Mouse (Mus musculus) forebrain, embryonic 10.5 days (tissue): ENCODE data around the gene Gsk3b. TPM values are rescaled to one million over a fixed set of nuclear protein-coding genes. Genes with fewer than 3 reads are reported as not detected.

Source experiments
- DNase-seq: peaks from one replicate; pipeline ENCODE4 v3.0.0-alpha.2; 2017; ENCODE audit warnings: low spot score; ENCODE audit errors: extremely low spot score
- H3K27ac ChIP-seq: fragments of 300-500 bp; sonication (generic); 2 replicates; pipeline ENCODE4 v1.5.1; 2016; ENCODE audit warnings: mild to moderate bottlenecking
- H3K27me3 ChIP-seq: fragments of 300-500 bp; sonication (generic); 2 replicates; pipeline ENCODE4 v1.6.1; 2016; ENCODE audit warnings: mild to moderate bottlenecking; ENCODE audit not compliant: poor library complexity, severe bottlenecking
- H3K36me3 ChIP-seq: fragments of 300-500 bp; sonication (generic); replicated peaks from 2 replicates; pipeline ENCODE4 v1.6.1; 2016; ENCODE audit warnings: mild to moderate bottlenecking, moderate library complexity
- H3K4me1 ChIP-seq: fragments of 300-500 bp; sonication (generic); 2 replicates; pipeline ENCODE4 v1.6.1; 2016
- H3K4me3 ChIP-seq: fragments of 300-500 bp; sonication (generic); 2 replicates; pipeline ENCODE4 v1.5.1; 2016; ENCODE audit warnings: mild to moderate bottlenecking, moderate library complexity
- H3K9me3 ChIP-seq: fragments of 300-500 bp; sonication (generic); 2 replicates; pipeline ENCODE4 v1.6.1; 2016; ENCODE audit warnings: mild to moderate bottlenecking, moderate library complexity
- WGBS: fragments of 180-500 bp; shearing (Covaris S2); methylation state at CpG from one replicate; pipeline ENCODE4 v1.1.7; 2016; 5-methylcytosine and 5-hydroxymethylcytosine counted together
- polyA plus RNA-seq: library from polyadenylated mRNA; unstranded; fragments of >200 nt; fragmentation: Nextera tagmentation; extraction: Ambion mirVana; gene quantifications from 2 replicates; pipeline ENCODE4 v1.2.1, GENCODE M21; 2016

The Gsk3b gene
- polyA plus RNA-seq, 1 experiment from 2014 or later, result 64.3 TPM

- peaks cover 35% of the 10 kb centered on the region for H3K4me1 ChIP-seq
- H3K9me3 ChIP-seq, result no peaks in the 10 kb centered on the region
- H3K27ac ChIP-seq, result peak overlapping the region; percentile 99
- WGBS, result under 1% methylated on average over 70 of the region's 76 CpGs
- no peaks in the 10 kb centered on the region for H3K27me3 ChIP-seq
- H3K4me3 ChIP-seq, result peak overlapping the region; percentile 98
- peaks cover 11% of the 10 kb centered on the region for H3K36me3 ChIP-seq
- no peak for DNase-seq
Measured at GRCm38 (mm10) chr16:38089447-38090170, 808 bp downstream of the Gsk3b start.

DNA sequence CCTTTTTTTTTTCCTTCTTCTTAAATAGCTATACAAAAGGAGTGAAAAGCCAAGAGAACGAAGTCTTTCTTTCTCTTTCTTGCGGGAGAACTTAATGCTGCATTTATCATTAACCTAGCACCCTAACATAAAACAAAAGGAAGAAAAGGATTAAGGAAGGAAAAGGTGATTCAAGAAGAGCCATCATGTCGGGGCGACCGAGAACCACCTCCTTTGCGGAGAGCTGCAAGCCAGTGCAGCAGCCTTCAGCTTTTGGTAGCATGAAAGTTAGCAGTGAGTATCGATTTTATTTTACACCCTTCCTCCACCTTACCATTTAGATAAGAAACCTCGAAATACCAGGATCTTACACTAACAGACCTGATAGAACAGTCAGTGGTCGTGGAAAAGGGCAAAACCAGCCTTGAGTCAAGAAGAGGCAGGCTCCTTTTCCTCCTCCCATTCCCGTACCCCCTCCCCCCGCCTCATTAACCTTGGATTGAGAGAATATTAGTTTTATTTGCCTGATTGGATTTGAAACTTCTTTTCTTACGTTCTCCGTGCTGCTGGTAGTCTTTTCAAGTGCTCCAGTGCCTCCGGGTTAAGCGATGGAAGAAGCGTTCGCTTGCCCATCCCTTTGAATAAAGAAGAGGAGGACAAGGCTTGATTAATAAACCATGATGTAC, 1.7 kb downstream of the Gsk3b start:
- under 1% methylated on average over 17 of the region's 17 CpGs for WGBS
- peak overlapping the region; percentile 98 for H3K4me3 ChIP-seq
- peaks cover 42% of the 10 kb centered on the region for H3K4me1 ChIP-seq
- peaks cover 16% of the 10 kb centered on the region for H3K36me3 ChIP-seq
- H3K27ac ChIP-seq, result peak overlapping the region; percentile 99
- H3K9me3 ChIP-seq, result no peaks in the 10 kb centered on the region
- peak; percentile 21 for DNase-seq
- H3K27me3 ChIP-seq, result no peaks in the 10 kb centered on the region

DNA sequence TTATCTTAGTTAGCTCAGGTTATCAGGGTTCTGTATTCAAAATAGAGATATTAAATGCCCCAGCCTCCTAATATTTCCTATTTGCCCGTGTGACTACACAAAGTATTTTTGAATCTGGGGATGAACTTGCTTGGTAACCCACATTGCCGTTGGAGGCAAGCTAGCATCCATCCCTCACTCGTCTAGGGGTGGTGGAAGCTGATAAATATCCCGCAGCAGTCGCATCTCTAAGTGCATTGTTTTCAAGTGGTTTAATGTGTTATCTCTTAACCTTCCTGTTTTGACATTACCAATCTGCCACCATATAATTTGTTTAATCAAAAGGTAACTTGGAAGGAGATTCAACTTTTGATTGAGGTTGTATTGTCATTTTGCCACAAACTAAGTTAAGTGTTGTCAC, 2.2 kb downstream of the Gsk3b start:
- no peaks in the 10 kb centered on the region for H3K27me3 ChIP-seq
- WGBS, result under 1% methylated on average over 5 of the region's 5 CpGs
- H3K4me3 ChIP-seq, result peak overlapping the region; percentile 98
- H3K36me3 ChIP-seq, result peaks cover 21% of the 10 kb centered on the region
- no peaks in the 10 kb centered on the region for H3K9me3 ChIP-seq
- DNase-seq, result no peak
- peaks cover 47% of the 10 kb centered on the region for H3K4me1 ChIP-seq
- peak overlapping the region; percentile 99 for H3K27ac ChIP-seq

- Histone ChIP-seq H3K9me3 (no peaks in the 10 kb centered on the region), H3K27ac (no peak overlapping the region), H3K4me3 (peak overlapping the region; percentile 98), H3K27me3 (no peaks in the 10 kb centered on the region), H3K36me3 (peaks cover 25% of the 10 kb centered on the region), H3K4me1 (peaks cover 41% of the 10 kb centered on the region)
- DNase-seq, result no peak
- WGBS, result 38% methylated on average over 5 of the region's 5 CpGs
Measured at GRCm38 (mm10) chr16:38091706-38092105, 2.9 kb downstream of the Gsk3b start.

DNA sequence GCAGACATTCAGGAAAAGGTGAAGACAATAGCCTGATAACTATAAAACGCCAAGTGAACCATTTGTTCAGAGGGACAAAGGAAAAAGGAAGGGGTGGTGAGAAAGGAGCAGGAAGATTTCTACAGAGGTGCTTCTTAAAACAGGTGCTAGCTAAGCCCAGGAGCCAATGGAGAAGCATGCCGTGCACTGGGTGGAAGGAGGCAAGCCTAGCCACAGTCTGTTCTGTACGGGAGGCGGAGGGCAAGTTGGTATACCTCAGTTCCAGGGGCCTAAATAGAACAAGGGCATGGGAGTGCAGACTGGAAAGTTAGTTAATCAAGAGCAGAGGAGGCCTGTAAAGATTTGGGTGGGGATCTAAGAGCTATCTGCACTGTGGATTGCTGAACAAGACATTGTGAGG, 3.8 kb downstream of the Gsk3b start:
- peaks cover 29% of the 10 kb centered on the region for H3K36me3 ChIP-seq
- H3K4me3 ChIP-seq, result peak overlapping the region; percentile 98
- peaks cover 34% of the 10 kb centered on the region for H3K4me1 ChIP-seq
- 15% methylated on average over 4 of the region's 4 CpGs for WGBS
- peak overlapping the region; percentile 65 for H3K27ac ChIP-seq
- DNase-seq, result no peak
- H3K27me3 ChIP-seq, result no peaks in the 10 kb centered on the region
- no peaks in the 10 kb centered on the region for H3K9me3 ChIP-seq

- Histone ChIP-seq H3K27me3 (no peaks in the 10 kb centered on the region), H3K4me1 (peaks cover 34% of the 10 kb centered on the region), H3K36me3 (peaks cover 57% of the 10 kb centered on the region), H3K27ac (no peak overlapping the region), H3K4me3 (no peak overlapping the region), H3K9me3 (peaks cover 6% of the 10 kb centered on the region; the same call in 1 of the 2 replicates)
- 88% methylated on average over 5 of the region's 5 CpGs for WGBS
- DNase-seq, result no peak
Measured at GRCm38 (mm10) chr16:38095181-38095851, 6.5 kb downstream of the Gsk3b start.

GRCm38 (mm10) chr16:38097521-38097920, 8.7 kb downstream of the Gsk3b start:
- DNase-seq, result no peak
- Histone ChIP-seq H3K9me3 (peaks cover 6% of the 10 kb centered on the region; the same call in 1 of the 2 replicates), H3K27ac (no peak overlapping the region), H3K4me1 (peaks cover 31% of the 10 kb centered on the region), H3K27me3 (no peaks in the 10 kb centered on the region), H3K36me3 (peaks cover 79% of the 10 kb centered on the region), H3K4me3 (no peak overlapping the region)
- WGBS, result 93% methylated on average over 9 of the region's 9 CpGs

GRCm38 (mm10) chr16:38099325-38099724, 10.5 kb downstream of the Gsk3b start:
- Histone ChIP-seq H3K4me1 (peaks cover 15% of the 10 kb centered on the region), H3K9me3 (peaks cover 6% of the 10 kb centered on the region; the same call in 1 of the 2 replicates), H3K27ac (no peak overlapping the region), H3K36me3 (peaks cover 86% of the 10 kb centered on the region), H3K27me3 (no peaks in the 10 kb centered on the region), H3K4me3 (no peak overlapping the region)
- no peak for DNase-seq

DNA sequence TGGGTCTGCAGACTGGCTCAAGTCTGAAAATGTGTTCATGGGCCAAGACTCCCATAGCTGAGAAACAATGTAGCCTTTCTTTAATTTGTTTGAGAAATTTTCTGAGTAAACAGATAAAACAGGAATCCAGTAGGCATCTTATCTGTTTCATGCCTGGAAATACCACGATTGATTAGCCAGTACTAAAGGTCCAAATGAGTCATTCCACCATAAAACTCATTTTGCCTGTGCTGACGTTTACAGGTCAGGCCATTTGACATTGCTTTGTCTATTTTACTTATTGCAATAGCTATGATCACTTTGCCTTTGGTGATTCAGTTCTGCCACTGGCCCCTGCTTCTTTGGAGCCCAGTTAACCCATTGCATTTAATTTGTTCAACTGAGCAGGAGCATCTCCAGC, 11.8 kb downstream of the Gsk3b start:
- DNase-seq, result no peak
- Histone ChIP-seq H3K36me3 (peaks cover 85% of the 10 kb centered on the region), H3K9me3 (peaks cover 6% of the 10 kb centered on the region; the same call in 1 of the 2 replicates), H3K4me3 (no peak overlapping the region), H3K27me3 (no peaks in the 10 kb centered on the region), H3K4me1 (peaks cover 4% of the 10 kb centered on the region), H3K27ac (no peak overlapping the region)
- WGBS, result 87% methylated on average over 2 of the region's 2 CpGs

DNA sequence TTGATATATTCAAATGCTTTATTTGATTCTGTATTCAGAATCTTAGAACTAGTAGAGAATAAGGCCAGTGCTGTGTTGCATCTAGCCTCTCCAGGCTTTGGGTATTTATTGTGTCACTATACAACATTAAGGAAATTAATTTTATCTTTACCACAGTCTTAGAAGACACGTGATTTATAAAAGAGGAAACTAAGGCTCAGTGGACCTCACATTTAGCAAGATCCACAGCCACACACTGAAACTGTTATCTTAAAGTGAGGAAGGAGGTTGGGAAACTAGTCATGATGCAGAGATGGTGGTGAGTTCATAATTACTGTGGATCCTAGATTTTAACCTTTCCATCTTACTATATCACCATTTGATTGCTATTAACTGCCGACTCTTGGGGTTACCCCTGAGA, 16.7 kb downstream of the Gsk3b start:
- no peak for DNase-seq
- H3K27ac ChIP-seq, result no peak overlapping the region
- H3K4me1 ChIP-seq, result no peaks in the 10 kb centered on the region
- 92% methylated on average over 2 of the region's 2 CpGs for WGBS
- peaks cover 70% of the 10 kb centered on the region for H3K36me3 ChIP-seq
- no peaks in the 10 kb centered on the region for H3K9me3 ChIP-seq
- no peak overlapping the region for H3K4me3 ChIP-seq
- H3K27me3 ChIP-seq, result no peaks in the 10 kb centered on the region

GRCm38 (mm10) chr16:38106542-38106941, 17.7 kb downstream of the Gsk3b start:
- peaks cover 60% of the 10 kb centered on the region for H3K36me3 ChIP-seq
- H3K4me3 ChIP-seq, result no peak overlapping the region
- H3K27me3 ChIP-seq, result no peaks in the 10 kb centered on the region
- no peaks in the 10 kb centered on the region for H3K4me1 ChIP-seq
- no peak overlapping the region for H3K27ac ChIP-seq
- DNase-seq, result no peak
- WGBS, result 94% methylated on average over 3 of the region's 3 CpGs
- H3K9me3 ChIP-seq, result no peaks in the 10 kb centered on the region

- Histone ChIP-seq H3K27ac (no peak overlapping the region), H3K9me3 (no peaks in the 10 kb centered on the region), H3K4me3 (no peak overlapping the region), H3K27me3 (no peaks in the 10 kb centered on the region), H3K4me1 (no peaks in the 10 kb centered on the region), H3K36me3 (peaks cover 45% of the 10 kb centered on the region)
- WGBS, result 94% methylated on average over 9 of the region's 9 CpGs
- DNase-seq, result no peak
Measured at GRCm38 (mm10) chr16:38110001-38110400, 21.2 kb downstream of the Gsk3b start.

- 84% methylated on average over 5 of the region's 5 CpGs for WGBS
- peaks cover 40% of the 10 kb centered on the region for H3K36me3 ChIP-seq
- no peak overlapping the region for H3K27ac ChIP-seq
Measured at GRCm38 (mm10) chr16:38110575-38110974, 21.8 kb downstream of the Gsk3b start.

More at GRCm38 (mm10) chr16:38110575-38110974, 21.8 kb downstream of the Gsk3b start:
- no peaks in the 10 kb centered on the region for H3K27me3 ChIP-seq
- no peaks in the 10 kb centered on the region for H3K9me3 ChIP-seq
- DNase-seq, result no peak
- H3K4me1 ChIP-seq, result no peaks in the 10 kb centered on the region
- H3K4me3 ChIP-seq, result no peak overlapping the region
